Mouse (Mus musculus): ENCODE data around the gene Hsp90ab1. TPM values are rescaled to one million over a fixed set of nuclear protein-coding genes. Genes with fewer than 3 reads are reported as not detected.

The Hsp90ab1 gene
- polyA plus RNA-seq, 1 experiment from 2014 or later, result 577 TPM

- peaks cover 74% of the 10 kb centered on the region for H3K4me1 ChIP-seq (replicated peaks)
- no peaks in the 10 kb centered on the region for H3K9me3 ChIP-seq (replicated peaks)
- no peak for ATAC-seq (ENCODE audit: insufficient read depth)
- H3K27ac ChIP-seq (replicated peaks), result peak overlapping the region; percentile 62
- no peak overlapping the region for H3K4me2 ChIP-seq
- 57% methylated on average over 5 of the region's 5 CpGs for WGBS (ENCODE audit: insufficient replicate concordance)
- no peak overlapping the region for H3K9ac ChIP-seq
- no peak overlapping the region for H3K4me3 ChIP-seq (replicated peaks)
- H3K27me3 ChIP-seq, result no peaks in the 10 kb centered on the region
- H3K36me3 ChIP-seq (replicated peaks), result no peaks in the 10 kb centered on the region
Observed at GRCm38 (mm10) chr17:45578242-45578641, 5.2 kb upstream of the Hsp90ab1 start.

GRCm38 (mm10) chr17:45575123-45575897, 2.2 kb upstream of the Hsp90ab1 start:
- H3K4me2 ChIP-seq, result peak overlapping the region; percentile 98; the same call in 1 of the 2 replicates
- peaks cover 64% of the 10 kb centered on the region for H3K4me1 ChIP-seq (replicated peaks)
- ATAC-seq (ENCODE audit: insufficient read depth), result no peak
- peak overlapping the region; percentile 95 for H3K27ac ChIP-seq (replicated peaks)
- WGBS (ENCODE audit: insufficient replicate concordance), result 86% methylated on average over 8 of the region's 8 CpGs
- peaks cover 16% of the 10 kb centered on the region for H3K36me3 ChIP-seq (replicated peaks)
- no peaks in the 10 kb centered on the region for H3K9me3 ChIP-seq (replicated peaks)
- no peaks in the 10 kb centered on the region for H3K27me3 ChIP-seq
- no peak overlapping the region for H3K9ac ChIP-seq
- no peak overlapping the region for H3K4me3 ChIP-seq (replicated peaks)

GRCm38 (mm10) chr17:45574129-45574761, 1.2 kb upstream of the Hsp90ab1 start:
- Histone ChIP-seq H3K4me2 (peak overlapping the region; percentile 98), H3K27me3 (no peaks in the 10 kb centered on the region), H3K9ac (peak overlapping the region; percentile 94), H3K9me3 (replicated peaks) (no peaks in the 10 kb centered on the region), H3K27ac (replicated peaks) (peak overlapping the region; percentile 95), H3K36me3 (replicated peaks) (peaks cover 27% of the 10 kb centered on the region), H3K4me1 (replicated peaks) (peaks cover 66% of the 10 kb centered on the region), H3K4me3 (replicated peaks) (peak overlapping the region; percentile 94)
- ATAC-seq (ENCODE audit: insufficient read depth), result peak; percentile 58
- WGBS (ENCODE audit: insufficient replicate concordance), result 2% methylated on average over 17 of the region's 17 CpGs

- Histone ChIP-seq H3K9me3 (replicated peaks) (no peaks in the 10 kb centered on the region), H3K4me2 (peak overlapping the region; percentile 98), H3K36me3 (replicated peaks) (peaks cover 32% of the 10 kb centered on the region), H3K4me3 (replicated peaks) (peak overlapping the region; percentile 94), H3K4me1 (replicated peaks) (peaks cover 62% of the 10 kb centered on the region), H3K9ac (peak overlapping the region; percentile 94), H3K27ac (replicated peaks) (peak overlapping the region; percentile 95), H3K27me3 (no peaks in the 10 kb centered on the region)
- under 1% methylated on average over 18 of the region's 18 CpGs for WGBS (ENCODE audit: insufficient replicate concordance)
- ATAC-seq (ENCODE audit: insufficient read depth), result peak; percentile 72
Observed at GRCm38 (mm10) chr17:45573780-45574123, 681 bp upstream of the Hsp90ab1 start.

- no peaks in the 10 kb centered on the region for H3K27me3 ChIP-seq
- peak overlapping the region; percentile 94 for H3K9ac ChIP-seq
- peaks cover 45% of the 10 kb centered on the region for H3K36me3 ChIP-seq (replicated peaks)
- peak overlapping the region; percentile 98 for H3K4me2 ChIP-seq
- WGBS (ENCODE audit: insufficient replicate concordance), result under 1% methylated on average over 57 of the region's 57 CpGs
- H3K9me3 ChIP-seq (replicated peaks), result no peaks in the 10 kb centered on the region
- H3K4me3 ChIP-seq (replicated peaks), result peak overlapping the region; percentile 94
- ATAC-seq (ENCODE audit: insufficient read depth), result peak; percentile 48
- H3K27ac ChIP-seq (replicated peaks), result peak overlapping the region; percentile 95
- H3K4me1 ChIP-seq (replicated peaks), result peaks cover 62% of the 10 kb centered on the region
Observed at GRCm38 (mm10) chr17:45572103-45573086, 676 bp downstream of the Hsp90ab1 start.

- H3K36me3 ChIP-seq (replicated peaks), result peaks cover 60% of the 10 kb centered on the region
- WGBS (ENCODE audit: insufficient replicate concordance), result 80% methylated on average over 4 of the region's 4 CpGs
- H3K9ac ChIP-seq, result no peak overlapping the region
- no peak overlapping the region for H3K4me3 ChIP-seq (replicated peaks)
- H3K9me3 ChIP-seq (replicated peaks), result no peaks in the 10 kb centered on the region
- no peaks in the 10 kb centered on the region for H3K27me3 ChIP-seq
- peaks cover 76% of the 10 kb centered on the region for H3K4me1 ChIP-seq (replicated peaks)
- H3K27ac ChIP-seq (replicated peaks), result 0 out of 2 replicates have a peak overlapping the region, but pooled peaks have one; percentile 15
- no peak overlapping the region for H3K4me2 ChIP-seq
- no peak for ATAC-seq (ENCODE audit: insufficient read depth)
Observed at GRCm38 (mm10) chr17:45569999-45570398, 3.1 kb downstream of the Hsp90ab1 start.

GRCm38 (mm10) chr17:45568990-45569389, 4.1 kb downstream of the Hsp90ab1 start:
- no peak overlapping the region for H3K4me3 ChIP-seq (replicated peaks)
- 80% methylated on average over 12 of the region's 12 CpGs for WGBS (ENCODE audit: insufficient replicate concordance)
- no peak overlapping the region for H3K27ac ChIP-seq (replicated peaks)
- H3K4me1 ChIP-seq (replicated peaks), result peaks cover 76% of the 10 kb centered on the region
- H3K27me3 ChIP-seq, result no peaks in the 10 kb centered on the region
- H3K4me2 ChIP-seq, result no peak overlapping the region
- no peak for ATAC-seq (ENCODE audit: insufficient read depth)
- H3K36me3 ChIP-seq (replicated peaks), result peaks cover 60% of the 10 kb centered on the region
- H3K9me3 ChIP-seq (replicated peaks), result no peaks in the 10 kb centered on the region
- H3K9ac ChIP-seq, result no peak overlapping the region

- no peak overlapping the region for H3K9ac ChIP-seq
- H3K36me3 ChIP-seq (replicated peaks), result peaks cover 60% of the 10 kb centered on the region
- H3K4me2 ChIP-seq, result no peak overlapping the region
Observed at GRCm38 (mm10) chr17:45567162-45567601, 5.9 kb downstream of the Hsp90ab1 start.

GRCm38 (mm10) chr17:45566360-45567161, 6.5 kb downstream of the Hsp90ab1 start:
- Histone ChIP-seq H3K36me3 (replicated peaks) (peaks cover 57% of the 10 kb centered on the region), H3K4me2 (no peak overlapping the region), H3K27me3 (no peaks in the 10 kb centered on the region), H3K4me3 (replicated peaks) (no peak overlapping the region), H3K27ac (replicated peaks) (no peak overlapping the region; the same call in 1 of the 2 replicates), H3K9ac (no peak overlapping the region; the same call in 1 of the 2 replicates), H3K4me1 (replicated peaks) (peaks cover 60% of the 10 kb centered on the region), H3K9me3 (replicated peaks) (no peaks in the 10 kb centered on the region)
- WGBS (ENCODE audit: insufficient replicate concordance), result 59% methylated on average over 18 of the region's 18 CpGs
- no peak for ATAC-seq (ENCODE audit: insufficient read depth)

More at GRCm38 (mm10) chr17:45567162-45567601, 5.9 kb downstream of the Hsp90ab1 start:
- peaks cover 65% of the 10 kb centered on the region for H3K4me1 ChIP-seq (replicated peaks)
- H3K27me3 ChIP-seq, result no peaks in the 10 kb centered on the region
- H3K4me3 ChIP-seq (replicated peaks), result no peak overlapping the region
- no peak for ATAC-seq (ENCODE audit: insufficient read depth)
- no peak overlapping the region; the same call in 1 of the 2 replicates for H3K27ac ChIP-seq (replicated peaks)
- WGBS (ENCODE audit: insufficient replicate concordance), result 23% methylated on average over 4 of the region's 4 CpGs
- no peaks in the 10 kb centered on the region for H3K9me3 ChIP-seq (replicated peaks)

GRCm38 (mm10) chr17:45566031-45566359, 7.1 kb downstream of the Hsp90ab1 start:
- Histone ChIP-seq H3K27me3 (no peaks in the 10 kb centered on the region), H3K9me3 (replicated peaks) (no peaks in the 10 kb centered on the region), H3K9ac (no peak overlapping the region; the same call in 1 of the 2 replicates), H3K4me3 (replicated peaks) (no peak overlapping the region), H3K36me3 (replicated peaks) (peaks cover 51% of the 10 kb centered on the region), H3K4me1 (replicated peaks) (peaks cover 56% of the 10 kb centered on the region), H3K4me2 (no peak overlapping the region), H3K27ac (replicated peaks) (no peak overlapping the region)
- ATAC-seq (ENCODE audit: insufficient read depth), result no peak
- WGBS (ENCODE audit: insufficient replicate concordance), result 39% methylated on average over 1 of the region's 1 CpGs

All from liver, embryonic 15.5 days (tissue).